Mouse (Mus musculus): ENCODE measurements around the gene Syn3. TPM values are rescaled to one million over a fixed set of nuclear protein-coding genes. Genes with fewer than 3 reads are reported as not detected.
A peak's percentile ranks its signal among the peaks of the same experiment; 100 is the strongest.

Gene Syn3
- total RNA-seq, 2 experiments from 2014 or later: 0.22 to 0.39 TPM

DNA sequence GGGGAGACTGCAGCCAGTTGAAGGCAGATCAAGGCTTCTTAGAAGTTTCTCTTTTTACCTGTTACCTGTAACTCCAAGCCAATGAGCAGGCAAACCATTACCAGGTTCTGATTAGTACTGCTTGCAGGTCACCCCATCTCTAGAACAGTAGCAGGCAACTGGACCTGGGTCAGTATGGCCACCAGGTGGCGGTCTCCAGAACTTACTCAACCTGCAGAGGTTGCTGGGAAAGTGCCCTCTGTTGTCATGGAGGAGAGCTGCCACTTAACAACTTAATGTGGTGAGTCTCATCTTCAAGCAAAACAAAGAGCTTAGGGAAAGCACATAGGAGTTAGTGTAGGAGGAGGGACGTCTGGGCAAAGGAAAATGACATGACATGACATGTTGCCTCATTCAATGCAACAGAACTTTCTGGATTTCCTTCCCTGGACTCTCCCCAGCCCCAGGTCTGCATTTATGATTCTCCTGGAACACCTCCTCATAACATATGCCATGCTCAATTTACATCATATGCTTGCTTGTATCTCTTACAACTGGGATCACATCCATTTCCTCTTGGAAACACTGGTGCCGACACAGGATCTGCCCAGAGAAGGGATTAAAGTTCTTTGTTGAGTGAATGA is 316.4 kb downstream of the Syn3 start:
- intact Hi-C loops (cut with DNase I): loop anchor here (1.0 to 5.0 kb wide), 3 partner anchors 90 to 271 kb away; no protein-coding TSS in a partner anchor
- DNase-seq: peak; percentile 68 to 77

DNA sequence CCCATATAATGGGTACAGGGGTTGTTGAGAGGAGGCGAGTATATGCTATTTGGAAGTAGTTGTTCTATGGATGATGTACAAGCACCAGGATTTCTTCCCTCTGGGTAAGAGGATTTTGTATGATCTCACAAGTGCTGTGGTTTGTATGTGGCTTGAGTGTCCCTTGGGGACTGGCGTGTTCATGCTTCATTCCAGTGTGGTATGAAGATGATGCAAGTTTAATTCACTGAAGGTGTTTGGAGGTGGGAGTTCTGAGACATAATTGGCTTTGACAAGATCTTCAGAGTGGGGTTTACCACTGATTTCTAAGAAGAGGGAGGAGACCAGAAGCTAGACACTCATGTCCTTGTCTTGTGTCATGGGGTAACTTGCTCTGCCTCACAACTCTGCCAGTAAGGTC is 322.3 kb downstream of the Syn3 start:
- no peak for DNase-seq
- intact Hi-C loops (cut with DNase I): no loop called here

DNA sequence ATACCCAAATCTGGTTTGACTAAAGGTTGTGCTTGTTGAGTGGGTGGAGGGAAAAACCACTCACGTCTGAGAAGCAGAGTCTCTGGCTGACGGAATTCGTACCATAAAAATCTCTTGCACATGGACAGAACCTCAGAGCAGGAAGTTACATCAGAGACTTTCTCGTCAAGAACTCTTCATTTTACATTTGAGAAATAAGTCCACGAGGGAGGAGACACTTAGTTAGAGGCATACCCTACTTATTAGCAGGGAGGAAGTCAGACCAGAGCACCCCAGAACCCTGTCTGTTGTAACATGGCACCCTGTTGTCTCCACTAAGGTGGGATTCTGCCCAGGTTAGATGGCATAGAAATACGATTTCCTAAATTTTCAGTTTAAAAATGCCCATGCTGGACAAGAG is 324.7 kb downstream of the Syn3 start:
- intact Hi-C loops (cut with DNase I): no loop called here
- DNase-seq: no peak

DNA sequence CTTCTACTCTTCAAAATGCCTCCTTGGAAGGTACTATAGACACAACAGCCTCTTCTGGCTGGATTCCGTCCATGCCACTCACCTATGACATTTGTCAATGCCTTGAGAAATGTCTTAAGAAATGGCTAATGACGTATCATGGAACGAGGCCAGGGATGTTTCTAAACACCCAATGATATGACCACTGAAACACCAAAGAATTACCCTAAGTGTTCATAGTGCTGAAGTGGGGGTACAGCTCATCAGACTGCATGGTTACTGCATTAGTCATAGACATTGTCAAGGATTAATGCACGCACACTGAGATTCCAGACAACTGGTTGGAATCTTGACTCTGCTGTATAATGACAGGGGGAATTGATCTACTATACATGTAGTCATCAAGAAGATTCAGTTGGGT is 325.4 kb downstream of the Syn3 start:
- intact Hi-C loops (cut with DNase I): no loop called here
- no peak for DNase-seq

DNA sequence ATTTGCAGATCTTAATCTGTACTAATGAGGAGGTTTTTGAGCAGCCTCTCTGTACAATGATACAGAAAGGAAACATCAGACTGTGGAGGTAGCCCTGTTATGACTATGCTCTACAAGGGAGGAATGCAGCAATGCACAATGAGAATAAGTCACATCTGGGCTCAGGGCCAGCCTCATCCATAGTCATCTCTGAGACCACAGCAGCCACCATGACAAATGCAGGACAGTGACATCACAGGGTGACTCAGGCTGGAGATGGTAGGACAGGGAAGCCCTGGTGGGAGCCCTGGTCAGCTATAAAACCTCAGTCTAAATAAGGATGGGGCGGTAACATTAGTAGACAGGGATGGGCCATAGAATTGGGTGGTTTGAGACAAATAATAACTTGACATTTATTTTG is 327.4 kb downstream of the Syn3 start:
- intact Hi-C loops (cut with DNase I): no loop called here
- DNase-seq: no peak

DNA sequence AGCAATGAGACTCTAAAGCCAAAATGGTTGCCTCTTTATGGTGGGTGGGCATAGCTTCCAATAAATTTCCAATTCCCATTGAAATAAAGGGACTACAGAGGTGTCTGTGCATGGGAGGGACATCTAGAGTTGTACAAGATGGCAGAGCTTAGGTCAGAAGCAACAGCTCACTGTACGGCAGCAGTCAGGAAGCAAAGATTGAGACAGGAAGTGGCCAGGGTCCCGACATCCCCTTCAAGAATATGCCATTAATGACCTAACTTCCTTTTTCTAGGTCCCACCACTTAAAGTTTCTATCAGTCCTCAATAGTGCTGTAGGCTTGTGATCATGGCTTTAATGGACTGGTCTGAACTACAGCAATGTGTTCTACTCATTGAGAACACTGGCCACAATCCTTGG is 330.6 kb downstream of the Syn3 start:
- intact Hi-C loops (cut with DNase I): no loop called here

DNA sequence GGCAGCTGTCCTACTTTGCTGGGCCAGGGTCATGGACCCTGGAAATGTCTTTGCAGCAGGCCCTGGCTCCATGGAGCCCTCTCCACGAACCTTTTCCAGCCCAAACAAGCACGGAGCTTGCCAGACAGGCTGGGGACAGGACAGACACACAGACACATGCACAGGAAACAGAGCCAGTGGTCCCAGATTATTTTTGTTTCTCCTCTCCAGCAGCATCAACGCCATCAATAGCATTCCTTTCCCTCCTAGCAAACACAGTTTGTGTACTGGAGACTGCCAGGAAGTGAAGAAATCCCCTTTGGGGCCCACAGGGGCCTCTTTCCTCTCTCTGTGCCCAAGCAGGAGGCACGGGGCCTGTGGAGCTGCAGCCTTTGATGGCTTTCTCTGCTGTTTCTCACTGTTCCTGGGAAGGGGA is 331.8 kb downstream of the Syn3 start:
- intact Hi-C loops (cut with DNase I): no loop called here
- DNase-seq: peak; percentile 56 to 63

More for the DNA sequence above, 330.6 kb downstream of the Syn3 start:
- no peak for DNase-seq

DNA sequence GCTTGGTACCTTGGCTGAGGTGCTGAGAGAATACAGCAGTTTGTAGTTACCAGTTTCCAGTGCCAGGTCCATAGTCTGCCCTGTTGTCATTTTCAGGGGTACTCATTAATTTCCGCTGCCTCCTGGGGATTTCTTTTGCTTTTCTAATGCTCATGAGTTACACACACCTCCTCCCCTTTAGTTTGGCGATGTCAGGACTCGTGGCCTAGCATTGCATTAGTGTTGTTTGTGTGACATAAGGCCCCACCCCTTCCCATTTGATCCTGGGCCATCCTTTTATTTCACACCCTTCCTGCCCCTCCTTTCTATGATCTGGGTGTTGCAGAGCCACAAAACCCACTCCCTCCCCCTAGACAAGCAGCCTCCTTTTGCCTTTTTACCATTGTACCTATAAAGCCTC is 334.6 kb downstream of the Syn3 start:
- peak in 1 of 2 experiments; percentile 12 for DNase-seq
- intact Hi-C loops (cut with DNase I): no loop called here

DNA sequence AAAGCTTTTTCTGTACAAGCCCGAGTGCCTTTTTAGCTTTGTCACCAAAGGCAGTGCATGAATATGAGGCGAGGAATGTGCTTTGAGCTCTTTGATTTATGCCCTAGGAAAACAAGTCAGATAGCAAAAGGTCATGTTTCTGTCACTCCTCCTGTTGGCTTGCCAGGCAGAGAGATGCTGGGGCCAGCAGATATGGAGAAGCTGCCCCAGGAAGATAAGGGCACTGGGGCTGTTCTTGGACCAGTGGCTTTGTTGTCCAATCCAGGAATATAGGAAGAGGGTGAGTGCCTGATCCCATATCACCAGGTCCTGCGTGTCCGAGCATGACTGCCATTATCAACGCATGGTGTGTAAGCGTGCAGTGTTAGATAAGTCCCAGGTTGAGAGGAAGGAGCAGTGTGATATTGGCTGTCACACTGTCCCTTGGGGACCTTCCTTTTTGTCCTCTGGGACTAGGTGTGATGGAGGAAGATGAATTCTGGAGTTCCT is 336.9 kb downstream of the Syn3 start:
- peak; percentile 14 to 27 for DNase-seq
- intact Hi-C loops (cut with DNase I): no loop called here

DNA sequence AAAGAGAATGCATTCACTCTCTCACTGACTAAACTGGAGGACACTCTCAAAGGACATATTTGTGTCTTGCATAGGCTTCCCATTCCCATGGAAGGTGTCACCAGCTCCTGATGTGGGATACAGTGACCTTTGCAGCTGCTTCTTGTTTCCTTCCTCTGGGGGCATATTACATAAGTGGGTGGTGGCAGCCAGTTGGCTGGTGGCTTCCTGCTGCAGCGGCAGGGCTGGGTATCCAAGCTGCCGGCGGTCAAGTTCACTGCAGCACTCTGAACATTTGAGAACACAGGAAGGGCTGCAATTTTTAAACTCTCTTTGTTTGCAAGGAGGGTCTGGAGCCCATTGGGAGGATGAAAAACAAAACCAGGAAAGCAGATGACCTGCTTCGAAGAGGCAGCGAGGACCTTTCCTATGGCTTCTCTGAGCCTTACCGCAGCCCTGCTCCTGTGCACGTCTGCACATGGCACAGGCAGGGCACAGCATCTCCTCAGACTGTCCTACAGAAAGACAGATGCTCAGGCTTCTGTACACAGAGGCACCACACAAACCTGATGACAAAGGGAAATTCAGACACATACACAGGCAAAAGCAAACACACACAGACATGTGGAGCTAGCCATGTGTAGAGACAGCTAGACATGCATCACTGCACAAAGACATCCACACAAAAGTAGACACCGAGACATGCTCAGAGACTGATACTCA is 340.3 kb downstream of the Syn3 start:
- peak in 1 of 2 experiments; percentile 24 for DNase-seq
- intact Hi-C loops (cut with DNase I): no loop called here

DNA sequence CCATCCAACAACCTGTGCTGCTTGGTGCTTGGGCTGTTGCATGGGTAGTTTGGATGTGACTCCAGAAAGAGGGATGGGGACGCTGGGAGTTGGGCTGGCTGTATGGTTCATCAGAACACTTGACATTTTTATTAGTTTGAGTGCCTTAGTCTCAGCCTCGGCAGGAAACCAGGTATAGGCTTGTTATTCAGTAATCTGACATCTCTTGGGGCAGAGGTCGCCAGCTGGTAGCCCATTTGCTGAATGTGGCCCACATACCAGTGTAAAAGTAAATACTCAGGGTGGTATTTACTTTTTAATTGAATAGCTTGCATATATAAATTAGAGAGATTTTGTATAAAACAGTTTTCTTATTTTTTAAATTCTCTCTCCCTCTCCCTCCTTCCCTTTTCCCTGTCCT is 343.4 kb downstream of the Syn3 start:
- no peak for DNase-seq
- intact Hi-C loops (cut with DNase I): no loop called here

DNA sequence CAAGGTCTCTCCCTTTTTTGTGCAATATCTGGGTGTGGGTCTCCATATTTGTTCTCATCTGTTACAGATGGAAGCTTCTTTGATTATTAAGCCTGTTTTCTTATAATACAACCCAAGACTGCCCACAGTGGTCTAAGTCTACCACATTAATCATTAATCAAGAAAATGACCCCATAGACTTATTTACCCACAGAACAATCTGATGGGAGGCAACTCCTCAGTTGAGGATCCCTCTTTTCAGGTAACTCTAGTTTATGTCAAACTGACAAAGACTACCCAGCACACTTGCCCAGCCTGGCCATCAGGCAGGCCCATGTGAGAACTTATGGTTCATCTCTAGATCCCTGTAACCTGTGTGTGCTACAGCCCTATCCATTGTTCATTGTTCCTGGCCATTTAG is 345.5 kb downstream of the Syn3 start:
- intact Hi-C loops (cut with DNase I): no loop called here
- no peak for DNase-seq

DNA sequence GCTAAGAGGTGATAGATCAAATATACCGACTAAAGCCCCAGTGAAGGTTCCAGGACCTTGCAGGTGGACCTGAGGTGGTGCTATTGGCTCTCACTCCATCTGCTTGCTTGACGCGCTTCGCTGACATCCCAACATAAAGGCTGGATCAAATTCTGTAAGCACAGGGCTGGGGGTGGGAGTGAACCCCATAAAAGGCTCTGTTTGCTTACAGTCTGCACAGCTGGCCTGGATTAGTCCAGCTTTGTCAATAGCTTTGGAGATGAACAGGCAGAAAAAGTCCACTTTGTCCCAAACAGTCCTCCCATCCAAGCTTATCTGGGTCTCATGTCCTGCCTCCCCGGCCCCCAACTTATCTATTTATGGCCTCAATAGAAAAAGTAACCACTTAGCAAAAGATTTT is 347.3 kb downstream of the Syn3 start:
- no peak for DNase-seq
- intact Hi-C loops (cut with DNase I): no loop called here

DNA sequence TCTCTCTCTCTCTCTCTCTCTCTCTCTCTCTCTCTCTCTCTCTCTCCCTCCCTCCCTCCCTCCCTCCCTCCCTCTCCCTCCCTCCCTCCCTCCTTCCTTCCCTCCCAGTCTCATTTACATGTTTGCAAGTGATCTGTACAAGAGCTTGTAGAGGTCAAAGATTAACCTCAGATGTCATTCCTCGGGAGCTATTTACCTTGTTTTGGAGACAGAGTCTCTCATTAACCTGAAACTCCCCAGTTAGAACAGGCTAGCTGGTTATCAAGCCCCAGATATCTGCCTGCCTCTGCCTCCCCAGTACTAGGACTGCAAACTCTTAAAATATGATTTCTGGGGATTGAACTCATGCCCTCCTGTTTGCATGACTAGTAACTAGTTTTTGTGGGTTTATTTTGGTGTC is 348.6 kb downstream of the Syn3 start:
- intact Hi-C loops (cut with DNase I): no loop called here
- no peak for DNase-seq

DNA sequence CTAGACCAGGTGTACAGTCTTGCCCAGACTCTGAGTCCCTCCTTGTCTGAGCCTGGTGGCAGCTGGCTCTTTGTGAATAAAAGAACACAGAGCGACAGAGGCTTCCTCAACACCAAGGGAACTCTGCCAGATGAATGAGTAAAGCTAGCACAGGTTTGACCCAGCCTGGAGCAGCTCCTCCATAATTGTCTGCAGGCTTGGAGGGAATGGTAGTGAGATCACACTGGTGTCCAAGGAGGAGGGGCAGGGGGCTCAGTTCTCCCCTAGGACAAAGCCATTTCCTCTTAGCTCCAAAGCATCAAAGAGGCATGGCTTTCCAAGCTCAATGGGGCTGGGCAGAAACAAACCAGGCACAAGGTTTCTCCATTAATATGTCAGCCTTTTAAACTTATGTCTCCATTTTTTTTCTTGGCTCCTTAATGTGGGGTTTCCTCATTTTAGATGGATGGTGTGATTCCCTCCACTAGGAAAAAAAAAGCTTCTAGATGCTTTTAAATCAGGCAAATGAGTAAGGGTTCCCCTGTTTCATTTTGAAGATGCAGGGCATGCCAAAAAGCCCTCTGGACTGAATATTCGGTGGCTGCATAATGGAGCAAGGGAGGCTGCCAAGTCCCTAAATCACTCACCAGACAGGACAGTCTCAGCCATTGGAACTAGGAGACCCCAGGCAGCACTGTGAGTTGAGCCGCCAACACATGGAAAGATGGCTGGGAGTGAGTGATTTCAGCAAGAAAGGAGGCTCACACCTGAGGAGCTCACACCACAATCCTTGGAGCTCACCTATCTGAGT is 349.5 kb downstream of the Syn3 start:
- DNase-seq: no peak
- intact Hi-C loops (cut with DNase I): no loop called here

DNA sequence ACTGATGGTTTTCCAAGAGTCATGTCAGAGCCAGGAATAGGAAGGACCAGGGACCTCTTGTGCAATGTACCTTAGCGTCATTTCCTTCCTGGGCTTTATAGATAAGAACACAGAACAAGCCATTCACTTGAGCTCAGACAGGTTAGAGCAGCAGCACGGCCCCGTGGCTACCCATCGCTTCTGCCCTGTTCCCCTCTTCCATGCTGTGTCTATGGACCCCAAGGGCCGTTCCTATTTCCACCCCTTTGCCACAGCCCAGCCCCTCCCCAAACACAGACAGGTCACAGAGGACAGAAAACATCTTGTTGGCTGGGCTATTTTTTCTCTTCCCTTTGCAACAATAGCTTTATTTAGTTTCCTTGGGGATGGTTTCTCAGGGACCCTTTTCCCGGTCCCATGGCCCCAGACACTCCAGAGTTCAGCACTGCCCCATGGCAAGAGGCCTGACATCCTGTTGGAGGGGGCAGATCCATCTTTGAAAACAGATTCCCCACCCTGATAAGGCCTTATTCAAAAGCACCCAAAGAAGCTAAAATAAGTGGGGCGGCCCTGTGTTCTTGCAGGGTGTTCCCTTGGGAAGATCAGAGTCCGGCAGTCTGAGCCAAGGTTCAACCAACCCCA is 359.5 kb downstream of the Syn3 start:
- DNase-seq: peak; percentile 37 to 47
- intact Hi-C loops (cut with DNase I): loop anchor here (5.0 kb wide), 2 partner anchors 67 to 133 kb away; no protein-coding TSS in a partner anchor

DNA sequence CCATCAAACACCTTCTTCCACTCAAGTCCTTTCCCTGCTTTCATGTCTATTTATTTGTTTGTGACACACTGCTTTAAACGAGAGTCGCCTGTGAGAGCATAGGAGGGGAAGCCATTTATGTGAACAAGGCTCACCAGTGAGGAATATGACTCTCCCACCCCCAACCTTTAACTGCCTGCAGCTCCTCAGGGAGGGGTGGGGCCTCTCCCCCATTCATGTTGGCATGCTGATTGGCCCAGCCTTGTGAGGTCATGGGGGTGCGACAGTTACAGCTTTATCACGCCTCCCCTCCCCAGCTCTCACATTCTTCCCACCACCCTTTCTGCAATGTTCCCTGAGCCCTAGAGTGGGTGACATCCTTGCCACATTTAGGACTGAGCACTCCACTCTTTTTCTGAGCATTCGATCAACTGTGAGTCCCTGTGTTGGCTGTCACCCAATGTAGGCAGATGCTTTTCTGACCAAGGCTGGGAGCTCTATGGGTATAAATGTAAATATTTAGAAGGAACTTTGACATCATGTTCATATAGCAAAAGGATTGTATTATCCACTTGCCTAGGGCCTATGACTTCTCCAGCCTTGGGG is 361.0 kb downstream of the Syn3 start:
- intact Hi-C loops (cut with DNase I): loop anchor here (5.0 kb wide), 2 partner anchors 65 to 135 kb away; no protein-coding TSS in a partner anchor
- no peak for DNase-seq

DNA sequence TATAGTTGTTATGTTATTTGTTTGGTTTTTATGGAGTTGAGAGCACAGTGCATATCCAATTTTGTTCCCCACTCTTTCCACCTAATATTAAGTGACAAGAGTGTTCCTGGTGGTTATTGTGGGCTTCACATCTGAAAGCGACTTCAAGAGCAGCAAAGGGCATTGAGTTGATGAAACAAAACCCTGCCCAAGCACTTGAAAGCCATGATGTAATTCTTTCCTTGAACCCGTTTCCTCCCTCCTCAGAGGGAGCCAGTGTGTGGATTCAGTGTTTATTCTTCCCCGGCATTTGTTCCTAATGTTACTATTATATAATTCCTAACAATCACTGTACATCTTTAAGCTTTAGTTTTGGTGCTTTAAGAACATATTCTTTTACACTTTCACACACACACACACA is 361.6 kb downstream of the Syn3 start:
- no peak for DNase-seq
- intact Hi-C loops (cut with DNase I): loop anchor here (5.0 kb wide), 2 partner anchors 65 to 135 kb away; no protein-coding TSS in a partner anchor

DNA sequence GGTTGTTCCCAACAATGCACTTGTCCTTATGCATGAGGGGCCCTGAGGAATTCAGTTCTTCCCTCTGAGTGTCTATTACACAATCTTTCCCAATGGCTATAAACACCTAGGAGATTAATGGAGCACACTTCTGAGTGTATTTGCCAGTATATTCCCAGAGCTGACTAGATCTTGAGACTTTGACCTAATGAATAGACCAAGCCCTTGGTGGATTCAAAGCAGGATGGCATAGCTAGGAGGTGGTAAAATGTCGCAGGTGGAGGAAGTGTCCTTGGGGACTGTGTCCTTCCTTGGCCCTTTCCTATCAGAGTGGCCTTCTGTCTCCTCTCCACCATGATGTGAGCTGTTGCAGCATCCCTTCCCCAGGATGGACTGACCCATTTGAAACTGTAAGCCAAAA is 362.4 kb downstream of the Syn3 start:
- intact Hi-C loops (cut with DNase I): loop anchor here (5.0 kb wide), 2 partner anchors 64 to 136 kb away; no protein-coding TSS in a partner anchor
- DNase-seq: no peak

DNA sequence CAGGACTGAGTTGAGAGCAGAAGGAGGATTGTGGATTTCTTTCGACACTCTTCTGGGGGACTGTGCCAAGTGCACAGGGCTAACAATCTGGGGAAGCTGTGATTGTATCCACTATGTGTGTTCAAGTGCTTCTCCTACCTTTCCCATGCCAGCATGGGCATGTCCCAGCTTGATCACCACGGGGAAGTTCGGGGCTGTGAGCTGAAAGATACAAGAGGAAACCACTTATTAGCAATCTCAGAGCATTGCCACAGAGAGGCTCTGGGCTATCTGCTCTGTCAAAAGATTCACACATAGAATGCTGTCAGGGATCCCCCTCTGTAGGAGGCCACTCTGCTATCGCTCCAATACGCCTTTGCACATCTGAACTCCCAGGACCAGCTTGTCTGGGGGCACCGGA is 363.8 kb downstream of the Syn3 start:
- no peak for DNase-seq
- intact Hi-C loops (cut with DNase I): loop anchor here (5.0 kb wide), 2 partner anchors 63 to 137 kb away; no protein-coding TSS in a partner anchor

Measured in heart, postnatal 36 days (tissue).